Mouse (Mus musculus) forelimb bud, embryonic 11.5 days (tissue): Measurements from ENCODE around the gene Got1.

Experiments
- DNase-seq: peaks from one replicate; pipeline ENCODE4 v3.0.0-alpha.2; 2012; ENCODE audit warnings: low read depth, low spot score

Gene Got1

DNA sequence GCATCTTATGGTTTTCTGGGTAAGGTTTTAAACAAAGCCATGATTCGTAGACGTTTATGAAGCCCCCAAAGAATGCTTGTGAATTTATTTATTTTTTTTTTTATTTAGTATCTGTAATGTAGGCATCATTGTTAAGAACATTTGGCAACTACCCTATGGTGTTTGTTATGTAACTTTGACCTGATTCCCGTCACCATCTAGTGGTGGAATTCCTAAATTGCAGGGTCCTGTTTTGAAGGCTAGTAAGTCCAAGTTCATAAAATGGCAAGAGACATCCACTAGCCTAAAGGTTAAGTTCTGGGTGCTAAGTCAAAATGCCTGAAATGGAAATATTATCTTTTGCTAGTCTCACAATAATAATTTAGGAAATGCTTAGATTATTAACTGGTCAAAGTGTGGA lies 37.0 kb downstream of the Got1 start:
- DNase-seq: peak; percentile 43

DNA sequence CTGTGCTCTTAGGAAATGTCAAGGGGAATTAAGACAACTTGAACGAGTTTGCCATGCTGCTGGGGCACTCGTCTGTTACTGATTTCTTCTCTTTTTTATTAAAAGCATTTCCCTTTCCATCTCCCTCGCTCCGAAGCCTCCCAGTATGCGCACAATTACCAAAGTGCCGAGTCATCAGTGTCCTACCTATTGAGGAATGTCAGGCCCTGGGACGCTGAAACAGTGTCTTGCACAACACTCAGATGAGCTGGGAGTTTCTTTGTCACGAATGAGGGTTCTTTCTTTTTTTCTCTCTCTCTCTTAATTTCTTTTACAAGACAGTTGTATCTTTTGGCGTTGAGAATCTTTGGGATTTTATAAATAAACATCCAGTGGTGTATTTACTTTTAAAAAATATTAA lies 43.9 kb downstream of the Got1 start:
- no peak for DNase-seq

DNA sequence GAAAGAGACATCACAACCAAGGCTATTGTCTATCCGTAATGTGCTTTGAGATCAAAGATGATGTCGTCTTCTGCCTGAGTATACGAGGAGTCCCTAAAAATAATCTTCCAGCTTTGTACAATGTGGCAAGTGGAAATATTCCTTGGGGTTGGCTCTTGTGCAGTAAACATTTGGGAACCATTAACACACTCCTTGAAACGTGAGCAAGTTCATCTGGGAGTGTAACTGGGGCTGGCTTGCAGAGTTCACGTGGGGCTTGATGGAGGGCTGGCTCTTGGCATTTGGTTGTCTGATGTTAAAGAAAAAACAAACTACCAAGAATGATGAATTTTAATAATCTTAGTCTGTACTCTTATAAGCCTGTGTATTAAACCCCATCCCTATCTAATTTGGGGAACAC lies 45.0 kb downstream of the Got1 start:
- DNase-seq: no peak

DNA sequence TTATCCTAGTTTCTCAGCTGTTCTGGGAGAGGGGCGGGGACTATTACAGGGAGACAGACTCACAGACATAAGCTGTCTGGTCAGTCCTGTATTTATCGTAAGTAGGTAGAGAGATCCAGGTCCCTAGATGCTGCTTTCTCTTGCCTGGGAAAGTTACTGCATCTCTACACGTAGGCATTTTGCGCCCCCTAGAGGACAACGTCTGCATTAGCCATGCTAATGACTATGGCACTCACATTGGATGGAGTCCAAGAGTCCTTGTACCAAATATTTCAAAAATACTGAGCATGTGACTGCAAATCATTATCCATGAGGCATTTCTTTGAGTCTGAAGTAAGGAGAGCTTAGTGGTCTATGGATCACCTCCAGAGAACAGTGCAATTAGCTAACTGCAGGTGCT lies 45.5 kb downstream of the Got1 start:
- DNase-seq: peak; percentile 74

DNA sequence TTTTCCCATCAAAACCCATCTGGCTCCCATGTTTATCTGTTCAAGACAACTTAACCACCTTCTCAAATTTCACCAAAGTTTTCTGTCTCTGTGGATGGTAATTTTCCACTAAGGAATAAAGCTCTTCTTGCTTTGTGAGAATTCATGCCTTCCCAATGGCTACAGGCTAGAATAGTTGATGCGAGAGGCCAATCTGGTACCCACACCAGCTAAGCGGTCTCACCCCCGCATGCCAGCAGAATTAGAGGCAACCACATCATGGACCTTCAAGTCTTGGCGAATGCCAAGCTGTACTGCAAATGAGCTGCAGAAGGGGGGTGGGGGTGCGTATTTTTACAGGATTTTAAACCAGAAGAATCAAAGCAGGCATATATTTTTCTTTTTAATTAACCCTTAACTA lies 47.0 kb downstream of the Got1 start:
- DNase-seq: no peak

DNA sequence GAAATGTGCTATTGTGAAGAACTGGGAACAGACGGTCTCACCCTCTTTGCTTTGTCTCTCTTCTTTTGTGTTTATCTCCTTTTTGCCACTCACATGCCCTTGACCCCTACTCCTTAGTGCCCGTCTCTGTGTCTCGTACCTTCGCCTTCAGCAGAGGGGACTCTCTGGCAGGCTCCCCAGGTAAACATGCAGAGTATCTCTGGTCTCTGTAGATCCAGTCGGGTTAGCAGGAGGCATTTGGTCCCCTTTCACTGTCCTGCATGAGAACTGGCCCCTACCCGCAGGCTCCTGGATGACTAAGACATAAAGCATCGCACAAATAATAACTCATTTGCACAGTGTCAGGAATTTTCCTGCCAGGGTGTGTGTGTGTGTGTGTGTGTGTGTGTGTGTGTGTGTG lies 48.3 kb downstream of the Got1 start:
- DNase-seq: no peak

DNA sequence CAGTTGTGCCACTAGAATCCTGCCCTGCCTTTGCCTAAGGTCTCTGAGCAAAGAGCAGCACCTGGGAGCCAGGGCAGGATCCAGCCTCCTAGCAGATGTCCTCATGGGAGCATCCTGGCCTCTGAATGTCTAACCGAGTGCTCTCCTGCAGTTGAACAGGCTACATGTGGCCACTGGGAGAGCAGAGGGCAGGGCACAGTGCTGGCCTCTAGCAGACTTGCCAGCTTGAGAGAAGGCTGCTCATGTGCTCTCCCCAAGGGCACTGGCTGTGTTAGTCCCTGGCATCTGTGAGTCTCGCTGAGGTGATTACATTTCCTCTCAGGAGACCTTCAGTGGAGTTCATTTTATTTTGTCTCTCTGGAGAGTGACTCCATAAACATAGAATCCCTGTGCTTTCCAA lies 48.8 kb downstream of the Got1 start:
- DNase-seq: no peak

DNA sequence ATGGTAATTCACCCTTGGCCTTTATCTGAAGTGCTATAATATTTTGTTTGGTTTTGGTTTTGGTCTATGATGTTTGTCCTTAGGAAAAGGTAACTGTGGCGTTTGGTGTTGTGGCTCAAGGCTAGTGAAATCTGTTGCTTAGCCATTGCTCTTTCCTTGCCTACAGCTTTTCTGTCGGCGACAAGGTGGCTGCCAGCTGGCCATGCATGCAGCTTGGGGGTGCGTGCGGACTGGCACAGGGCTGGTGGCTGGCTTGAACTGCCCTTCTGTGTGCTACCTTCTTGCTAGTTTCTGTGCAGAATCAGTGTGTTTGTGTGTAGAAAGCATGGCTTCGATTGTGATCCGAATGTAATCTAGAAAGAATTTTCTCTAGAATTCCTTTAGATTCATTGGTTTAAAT lies 51.6 kb downstream of the Got1 start:
- DNase-seq: no peak

DNA sequence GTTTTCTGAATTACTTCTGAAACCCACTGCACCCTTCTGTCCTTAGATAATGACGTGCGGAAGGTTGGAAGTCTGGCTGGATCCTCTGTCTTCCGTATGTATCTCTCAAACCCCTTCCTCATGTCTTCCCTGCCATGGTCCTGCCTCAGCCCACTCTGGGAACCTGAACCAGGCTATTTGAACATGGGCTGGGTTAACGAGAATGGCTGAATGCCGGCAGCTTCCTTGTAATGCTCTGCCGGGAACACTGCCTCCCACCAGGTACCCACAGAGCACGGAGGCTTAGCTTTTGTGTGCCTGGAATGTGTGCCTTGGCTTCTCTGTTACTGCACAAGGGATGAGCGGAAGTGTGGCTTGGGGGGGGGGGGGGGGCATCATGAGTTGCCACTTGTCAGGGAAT lies 52.1 kb downstream of the Got1 start:
- DNase-seq: no peak

DNA sequence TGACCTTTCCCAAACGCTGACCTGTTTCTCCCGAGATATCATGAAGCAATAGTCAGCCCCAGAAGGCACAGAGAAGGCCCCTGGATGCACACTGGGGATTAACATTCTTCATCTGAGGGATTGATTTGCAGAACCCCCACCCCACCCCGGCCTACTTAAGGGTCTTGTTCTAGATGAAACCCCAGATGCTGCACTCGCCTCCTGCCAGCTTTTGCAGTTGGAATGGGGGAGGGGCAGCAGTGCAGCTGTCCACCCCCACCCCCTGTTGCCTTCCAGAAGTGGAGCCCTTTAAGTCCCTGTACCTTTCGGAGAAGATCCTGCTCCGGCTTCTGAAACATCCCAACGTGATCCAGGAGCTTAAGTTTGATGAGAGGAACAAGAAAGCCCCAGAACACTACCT lies 55.1 kb downstream of the Got1 start:
- no peak for DNase-seq

DNA sequence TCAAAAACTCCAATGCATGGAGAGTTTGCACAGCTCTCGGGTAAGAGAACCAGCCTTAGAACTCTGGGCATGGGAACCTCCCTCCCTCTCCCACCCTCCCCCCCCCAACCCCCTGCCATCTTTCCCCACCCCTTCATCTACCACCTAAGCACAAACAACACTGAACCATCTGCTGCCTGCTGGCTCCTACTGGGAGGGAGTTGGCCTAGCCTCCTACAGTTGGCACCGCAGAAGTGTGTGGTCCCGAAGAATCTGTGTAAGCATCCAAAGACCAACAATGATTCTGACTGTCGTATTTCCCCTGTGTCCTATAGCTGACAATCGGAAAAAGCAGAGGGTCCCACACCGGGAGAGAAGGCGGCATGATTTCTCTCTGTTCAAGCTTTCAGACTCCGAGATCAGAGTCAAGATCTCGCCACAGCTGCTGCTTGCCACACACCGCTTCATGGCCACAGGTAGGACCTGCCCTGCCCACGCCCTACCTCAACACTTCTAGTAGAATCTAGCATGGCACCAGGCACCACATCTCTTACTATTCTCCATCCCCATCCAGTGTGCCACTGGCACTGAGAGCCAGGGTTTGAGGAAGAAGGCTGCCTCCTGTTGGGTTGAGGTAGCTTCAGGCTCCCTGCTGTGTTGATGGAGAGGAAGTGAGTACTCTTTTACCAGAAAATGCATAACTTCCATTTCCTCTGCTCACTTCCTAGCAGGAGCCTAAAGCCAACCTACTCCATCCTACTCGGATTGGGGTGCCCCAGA lies 56.3 kb downstream of the Got1 start:
- no peak for DNase-seq

DNA sequence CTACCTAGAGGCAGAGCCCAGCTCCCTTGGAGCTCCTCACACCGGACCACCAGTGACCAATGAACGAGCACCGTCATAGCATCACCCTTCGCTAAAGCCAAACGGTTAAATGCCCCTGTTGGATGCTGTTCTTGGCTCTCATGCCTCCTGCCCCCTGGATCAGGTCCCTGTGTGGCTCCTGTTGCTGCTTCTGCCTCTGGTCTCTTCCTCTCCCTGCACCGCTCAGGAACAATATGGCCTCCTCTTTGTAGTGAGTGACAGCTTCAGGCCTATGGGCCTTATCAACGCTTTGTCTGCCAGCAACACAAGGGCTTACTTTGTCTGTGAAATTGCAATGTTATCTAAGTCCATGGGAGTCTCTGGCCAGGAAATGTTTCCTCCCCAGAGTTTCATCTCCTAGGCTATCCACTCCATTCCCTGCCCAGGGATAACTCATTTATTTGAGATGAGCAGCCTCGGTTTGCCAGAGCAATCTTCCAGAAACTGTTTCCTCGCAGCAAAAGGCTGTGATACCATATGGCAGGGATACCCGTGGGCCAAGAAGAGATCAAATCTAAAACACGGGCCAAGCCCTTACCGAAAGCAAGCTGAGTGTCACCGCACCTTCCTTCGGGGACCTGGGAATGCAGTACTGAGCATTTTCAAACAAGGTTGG lies 58.7 kb downstream of the Got1 start:
- DNase-seq: no peak

DNA sequence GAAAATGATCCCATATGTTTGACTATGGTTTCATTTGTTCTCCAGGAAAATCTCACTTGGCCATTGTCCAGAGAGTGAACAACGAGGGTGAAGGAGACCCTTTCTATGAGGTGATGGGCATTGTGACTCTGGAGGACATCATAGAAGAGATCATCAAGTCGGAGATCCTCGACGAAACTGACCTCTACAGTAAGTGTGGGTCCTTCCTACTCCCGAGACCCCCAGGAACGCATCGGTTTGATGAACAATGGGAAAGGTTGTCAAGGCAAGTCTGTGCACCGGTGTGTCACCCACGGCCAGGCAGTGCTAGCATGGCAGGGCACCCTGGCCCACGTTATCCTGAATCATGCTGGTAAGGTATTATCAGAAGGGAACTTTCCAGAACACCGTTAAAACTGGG lies 59.3 kb downstream of the Got1 start:
- DNase-seq: no peak

DNA sequence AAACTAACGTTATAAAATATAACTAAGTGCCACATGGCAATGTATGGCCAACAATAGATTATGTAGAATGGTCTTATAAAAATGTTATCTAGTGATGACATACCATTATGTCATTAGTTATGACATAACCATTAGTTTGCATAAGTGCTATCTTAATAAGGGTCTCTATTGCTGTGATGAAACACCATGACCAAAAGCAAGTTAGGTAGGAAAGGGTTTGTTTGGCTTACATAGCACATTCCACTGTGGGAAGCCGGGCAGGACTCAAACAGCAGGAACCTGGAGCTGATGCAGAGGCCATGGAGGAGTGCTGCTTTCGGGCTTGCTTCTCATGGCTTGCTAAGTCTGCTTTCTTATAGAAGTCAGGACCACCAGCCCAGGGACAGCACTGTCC lies 60.1 kb downstream of the Got1 start:
- no peak for DNase-seq

DNA sequence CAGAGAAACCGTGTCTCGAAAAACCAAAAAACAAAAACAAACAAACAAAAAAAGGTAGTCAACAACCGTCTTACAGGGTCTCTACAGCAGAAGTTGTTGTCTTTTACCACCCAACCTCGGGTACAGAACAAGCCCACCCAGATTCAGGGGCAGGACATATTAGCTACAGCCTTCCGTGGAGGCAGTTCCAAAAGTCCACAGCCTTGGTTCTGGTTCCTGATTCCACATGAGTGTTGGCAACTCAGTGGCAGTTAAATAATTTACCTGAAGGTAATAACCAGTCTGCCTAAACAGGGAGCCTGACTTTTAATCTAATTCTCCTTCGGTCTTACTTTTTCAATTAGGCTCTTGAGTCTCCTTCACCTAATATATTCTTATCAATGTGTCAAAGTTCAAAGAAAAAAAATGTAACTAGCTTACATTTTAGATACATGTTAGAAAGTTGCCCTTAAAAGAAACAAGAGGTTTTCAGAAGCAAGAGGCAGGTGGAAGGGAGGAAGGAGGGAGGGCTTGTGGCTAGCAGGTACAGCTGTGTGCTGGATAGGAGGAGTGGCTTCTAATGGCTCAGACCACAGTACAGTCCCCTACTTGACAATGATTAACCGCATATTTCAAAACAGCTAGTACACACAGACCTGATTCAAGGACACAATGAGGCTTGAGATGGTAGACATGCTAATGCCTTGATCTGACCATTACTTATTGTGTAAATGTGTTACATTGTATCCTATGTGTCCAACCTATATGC lies 60.7 kb downstream of the Got1 start:
- DNase-seq: no peak

DNA sequence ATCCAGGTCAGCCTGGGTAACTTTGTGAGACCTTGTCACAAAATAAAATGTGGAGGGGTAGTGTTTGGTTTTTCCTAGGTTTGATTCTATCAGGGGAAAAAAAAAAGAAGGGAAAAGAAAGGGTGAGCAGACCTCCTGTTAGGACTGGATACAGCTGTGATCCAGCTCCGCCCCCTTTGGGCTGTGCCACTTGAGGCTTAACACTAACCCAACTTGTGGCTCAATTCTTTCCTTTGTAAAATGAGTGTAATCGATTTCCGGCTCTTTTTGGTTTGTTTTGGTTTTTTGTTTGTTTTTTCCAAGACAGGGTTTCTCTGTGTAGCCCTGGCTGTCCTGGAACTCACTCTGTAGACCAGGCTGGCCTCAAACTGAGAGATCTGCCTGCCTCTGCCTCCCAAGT lies 62.3 kb downstream of the Got1 start:
- DNase-seq: no peak

DNA sequence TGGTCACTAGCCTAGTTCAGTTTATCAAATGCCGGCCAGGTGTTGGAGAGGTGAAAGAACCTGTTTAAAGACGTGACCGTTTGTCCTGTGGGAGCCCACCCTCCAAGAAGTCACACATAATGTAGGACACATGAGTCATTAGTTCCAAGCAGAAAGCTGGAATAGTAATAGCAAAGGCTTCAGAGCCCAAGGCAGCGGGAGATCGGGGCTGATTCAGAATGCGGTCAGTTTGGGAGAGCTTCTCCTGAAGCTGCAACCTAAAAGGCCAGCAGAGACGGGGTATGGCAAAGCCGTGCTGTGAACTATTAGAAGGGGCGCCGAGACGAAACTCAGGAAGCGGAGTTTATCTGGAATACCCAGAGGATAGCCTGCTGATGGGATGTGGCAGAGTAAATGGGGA lies 63.9 kb downstream of the Got1 start:
- DNase-seq: no peak

DNA sequence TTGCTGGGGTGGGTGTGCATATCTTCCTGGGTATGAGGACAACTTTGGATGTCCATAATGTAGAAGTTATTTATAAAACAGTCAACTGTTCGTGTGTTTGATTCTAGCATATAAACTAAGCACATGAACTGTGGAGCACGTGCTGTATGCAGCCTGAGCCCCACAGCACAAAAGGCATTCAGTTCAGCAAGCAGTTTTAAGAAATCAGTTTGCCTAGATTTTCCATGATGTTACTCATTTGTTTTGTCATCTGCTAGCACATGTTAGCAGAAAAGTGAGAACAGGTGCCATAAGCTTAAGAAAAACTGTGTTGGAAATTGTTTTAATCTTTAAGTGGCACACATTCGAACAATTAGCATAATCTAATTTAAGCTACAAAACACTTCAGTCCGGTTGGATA lies 64.5 kb downstream of the Got1 start:
- no peak for DNase-seq

DNA sequence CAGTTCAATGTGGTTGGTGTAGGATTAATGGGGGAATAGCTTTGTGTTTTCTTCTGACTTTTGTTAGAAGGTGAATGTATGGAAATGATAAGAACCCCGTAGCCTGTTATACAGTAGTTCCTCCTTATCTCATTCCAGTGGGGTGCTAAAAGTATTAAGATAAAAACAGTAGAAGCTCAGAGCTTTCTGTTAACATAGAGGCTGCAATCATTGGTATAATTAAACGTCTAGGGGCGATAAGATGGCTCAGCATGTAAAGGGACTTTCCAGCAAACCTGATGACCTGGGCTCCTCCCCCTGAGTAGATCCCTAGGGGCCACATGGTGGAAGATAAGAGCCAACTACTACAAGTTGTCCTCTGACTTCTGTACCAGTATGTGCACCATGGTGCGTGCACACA lies 71.4 kb downstream of the Got1 start:
- DNase-seq: no peak

DNA sequence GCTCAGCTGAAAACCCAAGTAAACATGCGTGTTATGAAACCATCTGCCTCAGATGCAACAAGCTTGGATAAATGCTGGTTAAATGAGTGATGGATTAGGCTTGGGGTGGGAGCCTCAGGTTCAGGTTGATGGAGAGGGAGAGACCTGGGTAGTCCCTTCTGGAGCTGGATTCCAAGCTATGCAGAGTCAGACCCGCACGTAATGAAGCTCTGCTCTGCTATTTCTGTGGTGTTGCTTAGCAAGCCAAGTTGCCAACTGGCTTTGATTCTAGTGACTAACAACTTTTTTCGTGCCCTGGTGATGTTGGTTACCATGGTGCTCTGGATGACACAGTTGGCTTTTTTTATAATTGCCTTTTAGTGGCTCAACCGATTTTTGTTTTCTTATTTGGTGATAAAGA lies 72.2 kb downstream of the Got1 start:
- no peak for DNase-seq

DNA sequence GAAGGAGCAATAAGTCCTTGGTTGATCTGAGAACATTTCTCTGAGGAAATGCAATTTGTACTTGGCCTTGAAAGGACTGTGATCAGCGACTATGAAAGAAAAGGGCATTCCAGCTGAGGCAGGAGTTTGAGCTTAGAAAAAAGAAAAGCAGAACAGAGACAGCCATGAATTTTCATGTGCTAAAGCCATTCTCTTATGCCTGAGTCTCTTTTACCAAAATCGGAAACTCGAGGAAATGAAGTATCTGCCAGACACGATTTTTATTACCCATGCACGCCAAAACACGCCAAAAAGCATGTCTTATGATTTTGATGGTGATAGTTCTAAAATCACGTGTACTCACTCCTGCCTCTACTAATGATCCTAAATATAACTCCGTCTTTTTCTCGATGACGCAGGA lies 72.8 kb downstream of the Got1 start:
- no peak for DNase-seq
